Mouse (Mus musculus): Measurements from ENCODE around the gene Tmem131l. TPM values are rescaled to one million over a fixed set of nuclear protein-coding genes. Genes with fewer than 3 reads are reported as not detected.

Tmem131l gene
- polyA plus RNA-seq, 1 experiment from 2014 or later = 89.0 TPM

- peak overlapping the region; percentile 99 for H3K9ac ChIP-seq (ENCODE audit: low read depth, low read length)
- WGBS = 33% methylated on average over 1 of the region's 1 CpGs
- H3K36me3 ChIP-seq (ENCODE audit: control insufficient read depth, insufficient read depth, low read length) = no peaks in the 10 kb centered on the region
- H3K9me3 ChIP-seq (ENCODE audit: control insufficient read depth, low read length) = no peaks in the 10 kb centered on the region
- ATAC-seq (ENCODE audit: low FRiP score) (no peak), DNase-seq (ENCODE audit: low spot score) (peak; percentile 17)
- peak overlapping the region; percentile 96 for H3K4me3 ChIP-seq (ENCODE audit: low read depth, low read length)
- H3K27ac ChIP-seq (ENCODE audit: low read depth, low read length) = no peak overlapping the region
- H3K27me3 ChIP-seq (ENCODE audit: control insufficient read depth, insufficient read depth, low read length) = no peaks in the 10 kb centered on the region
- H3K4me2 ChIP-seq (replicated peaks; ENCODE audit: low read depth, low read length) = peak overlapping the region; percentile 81
- H3K4me1 ChIP-seq (replicated peaks; ENCODE audit: control insufficient read depth, insufficient read depth, low read length) = peaks cover 2% of the 10 kb centered on the region; the same call in 1 of the 2 replicates
Observed at GRCm38 (mm10) chr3:84038126-84038525, 1.8 kb downstream of the Tmem131l start.

- Histone ChIP-seq H3K36me3 (ENCODE audit: control insufficient read depth, insufficient read depth, low read length) (no peaks in the 10 kb centered on the region), H3K9ac (ENCODE audit: low read depth, low read length) (no peak overlapping the region), H3K4me3 (ENCODE audit: low read depth, low read length) (peak overlapping the region; percentile 96), H3K9me3 (ENCODE audit: control insufficient read depth, low read length) (no peaks in the 10 kb centered on the region), H3K4me1 (replicated peaks; ENCODE audit: control insufficient read depth, insufficient read depth, low read length) (peaks cover 2% of the 10 kb centered on the region; the same call in 1 of the 2 replicates), H3K27me3 (ENCODE audit: control insufficient read depth, insufficient read depth, low read length) (no peaks in the 10 kb centered on the region), H3K4me2 (replicated peaks; ENCODE audit: low read depth, low read length) (peak overlapping the region; percentile 81; the same call in 1 of the 2 replicates), H3K27ac (ENCODE audit: low read depth, low read length) (no peak overlapping the region)
- DNase-seq (ENCODE audit: low spot score) = no peak
- ATAC-seq (ENCODE audit: low FRiP score) = no peak
- WGBS = 80% methylated on average over 3 of the region's 3 CpGs
Observed at GRCm38 (mm10) chr3:84037536-84037935, 2.4 kb downstream of the Tmem131l start.

- H3K36me3 ChIP-seq (ENCODE audit: control insufficient read depth, insufficient read depth, low read length) = no peaks in the 10 kb centered on the region
- H3K9me3 ChIP-seq (ENCODE audit: control insufficient read depth, low read length) = no peaks in the 10 kb centered on the region
- no peak overlapping the region for H3K4me2 ChIP-seq (replicated peaks; ENCODE audit: low read depth, low read length)
- no peak overlapping the region for H3K9ac ChIP-seq (ENCODE audit: low read depth, low read length)
- no peak for ATAC-seq (ENCODE audit: low FRiP score)
- no peak overlapping the region for H3K27ac ChIP-seq (ENCODE audit: low read depth, low read length)
- H3K27me3 ChIP-seq (ENCODE audit: control insufficient read depth, insufficient read depth, low read length) = no peaks in the 10 kb centered on the region
- H3K4me1 ChIP-seq (replicated peaks; ENCODE audit: control insufficient read depth, insufficient read depth, low read length) = peaks cover 2% of the 10 kb centered on the region; the same call in 1 of the 2 replicates
- WGBS = 92% methylated on average over 4 of the region's 4 CpGs
- no peak overlapping the region for H3K4me3 ChIP-seq (ENCODE audit: low read depth, low read length)
- no peak for DNase-seq (ENCODE audit: low spot score)
Observed at GRCm38 (mm10) chr3:84036866-84037265, 3.1 kb downstream of the Tmem131l start.

- DNase-seq (ENCODE audit: low spot score) = no peak
- no peaks in the 10 kb centered on the region for H3K36me3 ChIP-seq (ENCODE audit: control insufficient read depth, insufficient read depth, low read length)
- H3K27ac ChIP-seq (ENCODE audit: low read depth, low read length) = no peak overlapping the region
- H3K4me3 ChIP-seq (ENCODE audit: low read depth, low read length) = no peak overlapping the region
- H3K4me2 ChIP-seq (replicated peaks; ENCODE audit: low read depth, low read length) = no peak overlapping the region
- WGBS = 97% methylated on average over 6 of the region's 6 CpGs
- no peaks in the 10 kb centered on the region for H3K9me3 ChIP-seq (ENCODE audit: control insufficient read depth, low read length)
- H3K4me1 ChIP-seq (replicated peaks; ENCODE audit: control insufficient read depth, insufficient read depth, low read length) = peaks cover 2% of the 10 kb centered on the region; the same call in 1 of the 2 replicates
- no peak for ATAC-seq (ENCODE audit: low FRiP score)
- H3K27me3 ChIP-seq (ENCODE audit: control insufficient read depth, insufficient read depth, low read length) = no peaks in the 10 kb centered on the region
- no peak overlapping the region for H3K9ac ChIP-seq (ENCODE audit: low read depth, low read length)
Observed at GRCm38 (mm10) chr3:84035728-84036364, 4.1 kb downstream of the Tmem131l start.

GRCm38 (mm10) chr3:84034115-84034780 is 5.7 kb downstream of the Tmem131l start:
- Histone ChIP-seq H3K4me1 (replicated peaks; ENCODE audit: control insufficient read depth, insufficient read depth, low read length) (peaks cover 2% of the 10 kb centered on the region; the same call in 1 of the 2 replicates), H3K4me3 (ENCODE audit: low read depth, low read length) (no peak overlapping the region), H3K36me3 (ENCODE audit: control insufficient read depth, insufficient read depth, low read length) (no peaks in the 10 kb centered on the region), H3K27me3 (ENCODE audit: control insufficient read depth, insufficient read depth, low read length) (no peaks in the 10 kb centered on the region), H3K4me2 (replicated peaks; ENCODE audit: low read depth, low read length) (no peak overlapping the region), H3K27ac (ENCODE audit: low read depth, low read length) (no peak overlapping the region), H3K9me3 (ENCODE audit: control insufficient read depth, low read length) (no peaks in the 10 kb centered on the region), H3K9ac (ENCODE audit: low read depth, low read length) (no peak overlapping the region)
- 89% methylated on average over 5 of the region's 5 CpGs for WGBS
- DNase-seq (ENCODE audit: low spot score) (no peak), ATAC-seq (ENCODE audit: low FRiP score) (no peak)

- Histone ChIP-seq H3K9me3 (ENCODE audit: control insufficient read depth, low read length) (no peaks in the 10 kb centered on the region), H3K4me2 (replicated peaks; ENCODE audit: low read depth, low read length) (no peak overlapping the region), H3K27ac (ENCODE audit: low read depth, low read length) (no peak overlapping the region), H3K9ac (ENCODE audit: low read depth, low read length) (no peak overlapping the region), H3K4me3 (ENCODE audit: low read depth, low read length) (no peak overlapping the region), H3K36me3 (ENCODE audit: control insufficient read depth, insufficient read depth, low read length) (no peaks in the 10 kb centered on the region), H3K27me3 (ENCODE audit: control insufficient read depth, insufficient read depth, low read length) (no peaks in the 10 kb centered on the region), H3K4me1 (replicated peaks; ENCODE audit: control insufficient read depth, insufficient read depth, low read length) (peaks cover 2% of the 10 kb centered on the region; the same call in 1 of the 2 replicates)
- 0 out of 2 replicates have a peak, but pooled peaks have one; percentile 34 for ATAC-seq (ENCODE audit: low FRiP score)
- no peak for DNase-seq (ENCODE audit: low spot score)
- WGBS = 79% methylated on average over 10 of the region's 10 CpGs
Observed at GRCm38 (mm10) chr3:84032933-84033730, 6.8 kb downstream of the Tmem131l start.

GRCm38 (mm10) chr3:84032419-84032818 is 7.6 kb downstream of the Tmem131l start:
- no peak for ATAC-seq (ENCODE audit: low FRiP score)
- Histone ChIP-seq H3K4me1 (replicated peaks; ENCODE audit: control insufficient read depth, insufficient read depth, low read length) (peaks cover 1% of the 10 kb centered on the region; the same call in 1 of the 2 replicates), H3K36me3 (ENCODE audit: control insufficient read depth, insufficient read depth, low read length) (no peaks in the 10 kb centered on the region), H3K4me2 (replicated peaks; ENCODE audit: low read depth, low read length) (no peak overlapping the region), H3K4me3 (ENCODE audit: low read depth, low read length) (no peak overlapping the region), H3K9ac (ENCODE audit: low read depth, low read length) (no peak overlapping the region), H3K27me3 (ENCODE audit: control insufficient read depth, insufficient read depth, low read length) (no peaks in the 10 kb centered on the region), H3K27ac (ENCODE audit: low read depth, low read length) (no peak overlapping the region), H3K9me3 (ENCODE audit: control insufficient read depth, low read length) (no peaks in the 10 kb centered on the region)
- no peak for DNase-seq (ENCODE audit: low spot score)
- WGBS = 84% methylated on average over 5 of the region's 5 CpGs

- H3K9me3 ChIP-seq (ENCODE audit: control insufficient read depth, low read length) = no peaks in the 10 kb centered on the region
- H3K4me2 ChIP-seq (replicated peaks; ENCODE audit: low read depth, low read length) = no peak overlapping the region
- H3K4me1 ChIP-seq (replicated peaks; ENCODE audit: control insufficient read depth, insufficient read depth, low read length) = no peaks in the 10 kb centered on the region
- no peaks in the 10 kb centered on the region for H3K27me3 ChIP-seq (ENCODE audit: control insufficient read depth, insufficient read depth, low read length)
- H3K9ac ChIP-seq (ENCODE audit: low read depth, low read length) = no peak overlapping the region
- H3K36me3 ChIP-seq (ENCODE audit: control insufficient read depth, insufficient read depth, low read length) = 0 out of 2 replicates have a peak, but pooled peaks cover 5% of the 10 kb centered on the region
- WGBS = 93% methylated on average over 3 of the region's 3 CpGs
- ATAC-seq (ENCODE audit: low FRiP score) (no peak), DNase-seq (ENCODE audit: low spot score) (no peak)
- no peak overlapping the region for H3K27ac ChIP-seq (ENCODE audit: low read depth, low read length)
- no peak overlapping the region for H3K4me3 ChIP-seq (ENCODE audit: low read depth, low read length)
Observed at GRCm38 (mm10) chr3:84031216-84031615, 8.8 kb downstream of the Tmem131l start.
